Mouse (Mus musculus) CD4-positive naive resting alpha-beta T cell, adult 76 days (primary cell): ENCODE results near the gene Cbfa2t2. TPM values are rescaled to one million over a fixed set of nuclear protein-coding genes. Genes with fewer than 3 reads are reported as not detected.

ENCODE experiments used
- total RNA-seq: library from RNA; stranded (reverse); gene quantifications from one replicate; pipeline ENCODE4 v1.2.4, GENCODE M21; 2023

Cbfa2t2 gene
- total RNA-seq: 37.5 TPM

GRCm38 (mm10) chr2:154436458-154437190 lies at the start of gene Cbfa2t2:
Gene Cbfa2t2 (plus strand): TSS chr2:154436481.

DNA sequence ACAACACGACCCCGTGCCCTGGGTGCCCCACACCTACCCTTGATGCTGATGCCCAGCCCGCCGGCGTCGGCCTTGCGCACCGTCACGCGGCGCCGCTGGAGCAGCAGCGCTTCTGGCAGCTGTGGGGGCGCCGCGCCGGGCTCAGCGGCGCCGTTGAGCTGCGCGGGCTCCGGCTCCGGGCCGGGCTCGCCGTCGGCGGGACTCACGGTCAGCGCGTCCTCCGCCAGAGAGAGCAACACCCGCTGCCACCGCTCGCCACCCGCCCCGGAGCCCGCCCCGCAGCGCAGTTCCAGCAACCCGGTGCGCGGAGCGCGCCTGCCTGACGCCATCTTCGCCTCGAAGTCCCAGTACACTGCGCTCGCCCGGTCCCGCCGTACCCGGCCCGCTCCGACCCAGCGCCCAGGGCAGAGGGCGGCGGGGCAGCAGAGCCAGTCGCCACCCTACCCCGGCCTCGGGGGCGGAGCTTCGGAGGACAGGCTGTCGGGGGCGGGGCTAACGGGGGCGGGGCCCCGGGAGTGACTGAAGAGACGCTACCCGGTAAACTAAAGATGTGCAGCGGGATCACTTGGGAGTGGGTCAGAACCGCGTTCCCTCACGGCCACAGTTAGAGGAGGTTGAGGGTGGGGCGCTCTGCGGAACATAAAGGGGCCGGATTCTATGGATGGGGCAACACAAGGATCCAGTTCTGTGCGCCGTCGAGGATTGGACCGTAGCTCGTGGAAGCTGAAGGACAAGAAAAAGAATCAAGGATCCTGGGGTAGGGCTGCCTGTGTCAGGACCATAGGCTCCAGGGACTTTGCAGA lies 28.4 kb upstream of the Cbfa2t2 start, which contains the start of gene Snta1:
Gene Snta1 (minus strand): TSS at position 457 of the 803 bp plus-strand sequence.

DNA sequence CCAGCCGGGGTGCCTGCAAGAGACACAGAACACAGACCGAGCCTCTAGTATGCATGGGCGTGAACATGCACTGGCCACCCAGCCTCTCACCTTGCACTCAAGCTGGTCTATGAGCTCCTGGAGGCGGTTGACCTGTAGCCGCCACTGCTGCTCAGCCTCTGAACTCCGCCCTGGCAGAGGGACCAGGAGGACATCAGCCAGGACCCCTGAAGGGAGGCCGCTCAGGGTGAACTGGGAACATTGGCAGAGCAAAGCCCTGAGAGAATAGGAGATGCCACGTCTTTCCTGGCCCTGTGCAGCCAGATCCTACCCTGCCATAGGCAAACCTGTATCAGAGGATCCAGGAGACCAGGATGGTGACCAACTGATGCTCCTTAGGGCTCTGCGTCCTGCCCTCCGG lies 110.4 kb downstream of the Cbfa2t2 start, which contains the start of gene 1700003F12Rik:
Gene 1700003F12Rik (plus strand): TSS at position 375 of the 400 bp plus-strand sequence.

DNA sequence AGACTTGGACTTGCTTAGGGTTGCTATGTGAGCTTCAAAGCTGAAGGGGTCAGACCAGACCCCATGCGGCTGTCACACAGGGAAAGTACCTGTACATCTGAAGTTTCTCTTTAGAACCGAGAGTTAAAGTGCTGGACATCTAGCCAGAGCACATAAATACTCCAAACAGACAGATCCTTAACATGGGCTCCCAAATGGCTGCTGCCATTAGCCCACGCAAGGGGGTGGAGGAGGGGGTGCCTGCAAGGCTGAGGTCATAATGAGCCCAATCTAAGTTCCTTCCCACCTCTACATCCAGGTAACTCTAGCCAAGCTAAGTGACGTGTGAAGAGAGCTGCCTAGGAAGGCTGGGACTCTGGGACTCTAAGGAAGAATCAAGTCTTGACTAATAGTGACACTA lies 115.2 kb downstream of the Cbfa2t2 start, which contains the start of gene Actl10:
Gene Actl10 (plus strand): TSS at position 301 of the 400 bp plus-strand sequence.

GRCm38 (mm10) chr2:154558264-154559039 lies 122.2 kb downstream of the Cbfa2t2 start, which contains the start of gene Necab3:
Gene Necab3 (minus strand): TSS chr2:154558890.

GRCm38 (mm10) chr2:154569836-154570286 lies 133.6 kb downstream of the Cbfa2t2 start, which contains the start of gene E2f1:
Gene E2f1 (minus strand): TSS chr2:154569892.

Other genes with a start within 250 kb of the Cbfa2t2 start
- not detected for gene Bpifb1, start 245.7 kb upstream of the Cbfa2t2 start, total RNA-seq
- not detected for gene Bpifb5, start 212.7 kb upstream of the Cbfa2t2 start, total RNA-seq
- not detected for gene Bpifb9a, start 178.6 kb upstream of the Cbfa2t2 start, total RNA-seq
- not detected for gene Bpifb9b, start 129.3 kb upstream of the Cbfa2t2 start, total RNA-seq
- gene Cdk5rap1, start 63.5 kb upstream of the Cbfa2t2 start, total RNA-seq: 19.3 TPM
- not detected for gene Snta1, start 28.4 kb upstream of the Cbfa2t2 start, total RNA-seq
- 1.8 TPM for gene 1700003F12Rik, start 110.6 kb downstream of the Cbfa2t2 start, total RNA-seq
- 1.8 TPM for gene Actl10, start 115.3 kb downstream of the Cbfa2t2 start, total RNA-seq
- 2.8 TPM for gene Necab3, start 122.4 kb downstream of the Cbfa2t2 start, total RNA-seq
- 1.9 TPM for gene E2f1, start 133.4 kb downstream of the Cbfa2t2 start, total RNA-seq
- 5.6 TPM for gene Pxmp4, start 167.2 kb downstream of the Cbfa2t2 start, total RNA-seq
- 6.3 TPM for gene Zfp341, start 176.8 kb downstream of the Cbfa2t2 start, total RNA-seq
- not detected for gene 4930519P11Rik, start 177.0 kb downstream of the Cbfa2t2 start, total RNA-seq
- 193 TPM for gene Chmp4b, start 215.2 kb downstream of the Cbfa2t2 start, total RNA-seq